Mouse (Mus musculus) forebrain, embryonic 13.5 days (tissue): ENCODE data around the gene Ppox. TPM values are rescaled to one million over a fixed set of nuclear protein-coding genes. Genes with fewer than 3 reads are reported as not detected.

ENCODE experiments used
- ATAC-seq: fragments of 200-750 bp; cut with Nextera tagmentation; 2 replicates; pipeline ENCODE4 v1.8.0; 2017
- H3K27ac ChIP-seq: fragments of 300-500 bp; sonication (generic); 2 replicates; pipeline ENCODE4 v1.5.1; 2015; ENCODE audit warnings: inconsistent platforms, mild to moderate bottlenecking, moderate library complexity
- H3K27me3 ChIP-seq: fragments of 300-500 bp; sonication (generic); 2 replicates; pipeline ENCODE4 v1.6.1; 2015; ENCODE audit warnings: mild to moderate bottlenecking, inconsistent platforms
- H3K36me3 ChIP-seq: fragments of 300-500 bp; sonication (generic); 2 replicates; pipeline ENCODE4 v1.6.1; 2015; ENCODE audit warnings: mild to moderate bottlenecking, inconsistent platforms; ENCODE audit not compliant: poor library complexity, severe bottlenecking
- H3K4me1 ChIP-seq: fragments of 300-500 bp; sonication (generic); 2 replicates; pipeline ENCODE4 v1.6.1; 2015; ENCODE audit warnings: inconsistent platforms
- H3K4me2 ChIP-seq: fragments of 300-500 bp; sonication (generic); 2 replicates; pipeline ENCODE4 v1.6.1; 2015; ENCODE audit warnings: inconsistent platforms, mild to moderate bottlenecking, moderate library complexity
- H3K4me3 ChIP-seq: fragments of 300-500 bp; sonication (generic); 2 replicates; pipeline ENCODE4 v1.5.1; 2015; ENCODE audit warnings: mild to moderate bottlenecking, inconsistent platforms
- H3K9ac ChIP-seq: fragments of 300-500 bp; sonication (generic); 2 replicates; pipeline ENCODE4 v1.6.1; 2015; ENCODE audit warnings: mild to moderate bottlenecking, inconsistent platforms
- H3K9me3 ChIP-seq: fragments of 300-500 bp; sonication (generic); replicated peaks from 2 replicates; pipeline ENCODE4 v1.6.1; 2016; ENCODE audit warnings: inconsistent platforms
- WGBS: fragments of 180-500 bp; shearing (Covaris S2); methylation state at CpG from one replicate; pipeline ENCODE4 v1.1.7; 2015; 5-methylcytosine and 5-hydroxymethylcytosine counted together
- polyA plus RNA-seq: library from polyadenylated mRNA; unstranded; fragments of >200 nt; fragmentation: Nextera tagmentation; extraction: Ambion mirVana; gene quantifications from 2 replicates; pipeline ENCODE4 v1.2.1, GENCODE M21; 2015

Ppox gene
- polyA plus RNA-seq, 1 experiment from 2014 or later, result 51.0 TPM

- WGBS, result 91% methylated on average over 18 of the region's 18 CpGs
- Histone ChIP-seq H3K4me3 (no peak overlapping the region), H3K27ac (no peak overlapping the region), H3K9ac (no peak overlapping the region), H3K9me3 (no peaks in the 10 kb centered on the region), H3K27me3 (no peaks in the 10 kb centered on the region), H3K36me3 (peaks cover 52% of the 10 kb centered on the region), H3K4me1 (peaks cover 49% of the 10 kb centered on the region), H3K4me2 (no peak overlapping the region)
- ATAC-seq, result no peak
These were observed 2.5 kb upstream of the Ppox start for GRCm38 (mm10) chr1:171283188-171284160.

GRCm38 (mm10) chr1:171282086-171282805 lies 1.3 kb upstream of the Ppox start:
- no peaks in the 10 kb centered on the region for H3K27me3 ChIP-seq
- H3K4me1 ChIP-seq, result peaks cover 43% of the 10 kb centered on the region
- peaks cover 61% of the 10 kb centered on the region for H3K36me3 ChIP-seq
- H3K4me2 ChIP-seq, result peak overlapping the region; percentile 89
- no peak overlapping the region for H3K9ac ChIP-seq
- H3K27ac ChIP-seq, result peak overlapping the region; percentile 77; the same call in 1 of the 2 replicates
- no peak for ATAC-seq
- no peaks in the 10 kb centered on the region for H3K9me3 ChIP-seq
- 83% methylated on average over 18 of the region's 18 CpGs for whole genome bisulfite sequencing
- no peak overlapping the region for H3K4me3 ChIP-seq

DNA sequence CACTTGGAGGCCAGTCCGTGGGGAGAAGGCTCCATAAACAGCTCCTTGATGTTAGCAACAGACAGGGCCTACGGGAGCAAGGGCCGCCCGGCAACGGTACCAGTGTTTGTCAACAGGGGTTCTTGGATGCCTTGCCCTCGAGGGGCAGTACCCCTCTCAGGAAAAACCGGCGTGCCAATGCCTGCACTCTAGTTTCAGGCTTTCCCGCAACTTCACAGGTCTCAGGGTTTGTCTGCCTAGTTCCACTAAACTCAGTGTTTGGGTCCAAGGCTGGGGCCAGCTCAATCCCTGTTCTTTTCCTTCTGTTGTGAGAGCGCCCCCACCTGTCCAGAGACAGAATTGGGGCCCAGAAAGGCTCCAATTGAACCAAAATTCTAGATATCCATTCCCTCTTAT lies 540 bp upstream of the Ppox start:
- no peaks in the 10 kb centered on the region for H3K9me3 ChIP-seq
- peak overlapping the region; percentile 64 for H3K9ac ChIP-seq
- ATAC-seq, result peak; percentile 48
- peak overlapping the region; percentile 77 for H3K27ac ChIP-seq
- no peaks in the 10 kb centered on the region for H3K27me3 ChIP-seq
- H3K36me3 ChIP-seq, result peaks cover 65% of the 10 kb centered on the region
- WGBS, result 1% methylated on average over 10 of the region's 10 CpGs
- H3K4me2 ChIP-seq, result peak overlapping the region; percentile 89
- H3K4me1 ChIP-seq, result peaks cover 36% of the 10 kb centered on the region
- peak overlapping the region; percentile 70 for H3K4me3 ChIP-seq

DNA sequence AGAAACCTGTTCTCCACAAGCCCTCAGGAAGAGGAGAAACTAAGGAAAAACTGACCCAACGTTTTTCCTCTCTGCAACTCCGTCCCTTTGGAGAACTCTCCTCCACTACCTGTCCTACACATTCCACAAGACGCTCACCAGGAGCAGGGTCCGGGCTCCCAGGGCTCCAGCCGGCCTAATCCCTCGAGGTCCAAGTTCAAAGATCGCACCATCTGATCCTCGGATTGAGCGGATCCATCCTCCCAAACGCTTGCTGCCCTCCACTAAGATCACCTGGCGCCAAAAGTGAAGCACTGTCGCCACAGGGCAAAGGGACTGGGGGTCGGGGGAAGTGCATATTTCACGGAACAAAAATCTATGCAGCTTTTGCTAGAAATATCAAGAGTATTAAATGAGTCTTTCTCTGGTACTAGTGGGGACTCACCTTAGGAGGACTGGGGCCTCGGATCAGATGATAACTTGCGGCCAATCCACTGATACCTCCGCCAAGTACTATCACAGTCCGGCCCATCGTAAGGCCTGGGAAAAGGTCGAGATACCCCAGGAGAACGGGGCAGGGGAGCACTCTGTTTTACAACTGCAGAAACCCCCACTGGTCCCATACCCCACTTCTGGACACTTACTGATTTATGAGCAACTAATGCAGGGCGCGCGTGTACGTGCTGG lies 603 bp downstream of the Ppox start:
- peak overlapping the region; percentile 84 for H3K9ac ChIP-seq
- H3K4me1 ChIP-seq, result peaks cover 24% of the 10 kb centered on the region
- peak overlapping the region; percentile 89 for H3K4me2 ChIP-seq
- H3K36me3 ChIP-seq, result peaks cover 65% of the 10 kb centered on the region
- H3K27ac ChIP-seq, result no peak overlapping the region; the same call in 1 of the 2 replicates
- peak overlapping the region; percentile 70 for H3K4me3 ChIP-seq
- ATAC-seq, result no peak; the same call in 1 of the 2 replicates
- under 1% methylated on average over 25 of the region's 25 CpGs for WGBS
- H3K27me3 ChIP-seq, result no peaks in the 10 kb centered on the region
- no peaks in the 10 kb centered on the region for H3K9me3 ChIP-seq

DNA sequence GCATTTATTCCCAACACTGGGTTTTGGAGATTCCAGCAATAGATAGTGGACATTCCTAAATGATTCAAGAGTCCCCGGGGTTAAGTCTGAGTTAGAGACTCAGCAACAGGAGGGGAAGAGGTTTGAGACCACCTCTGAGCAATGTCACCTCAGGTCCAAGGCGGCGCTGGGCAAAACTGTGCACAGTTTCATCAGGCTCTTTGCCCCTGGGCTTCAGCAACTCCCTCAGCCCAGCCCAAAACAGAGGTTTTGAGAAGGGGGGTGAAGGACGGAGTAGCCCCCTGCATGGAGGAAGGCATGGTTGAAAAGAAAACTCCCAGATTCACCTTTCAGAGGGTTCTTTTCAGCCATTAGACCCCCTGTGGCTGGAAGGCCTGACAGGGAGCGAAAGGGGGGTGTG lies 1.3 kb downstream of the Ppox start:
- Histone ChIP-seq H3K27me3 (no peaks in the 10 kb centered on the region), H3K4me1 (peaks cover 24% of the 10 kb centered on the region), H3K4me3 (peak overlapping the region; percentile 70), H3K36me3 (peaks cover 65% of the 10 kb centered on the region), H3K27ac (no peak overlapping the region), H3K9ac (peak overlapping the region; percentile 84), H3K9me3 (no peaks in the 10 kb centered on the region), H3K4me2 (peak overlapping the region; percentile 89)
- ATAC-seq, result no peak
- 53% methylated on average over 5 of the region's 5 CpGs for WGBS

- ATAC-seq, result no peak
- no peak overlapping the region for H3K4me3 ChIP-seq
- H3K36me3 ChIP-seq, result peaks cover 66% of the 10 kb centered on the region
- WGBS, result 89% methylated on average over 14 of the region's 14 CpGs
- H3K4me2 ChIP-seq, result peak overlapping the region; percentile 89; the same call in 1 of the 2 replicates
- H3K9ac ChIP-seq, result no peak overlapping the region
- H3K27me3 ChIP-seq, result no peaks in the 10 kb centered on the region
- H3K9me3 ChIP-seq, result no peaks in the 10 kb centered on the region
- H3K27ac ChIP-seq, result no peak overlapping the region
- peaks cover 24% of the 10 kb centered on the region for H3K4me1 ChIP-seq
These were observed 1.8 kb downstream of the Ppox start for GRCm38 (mm10) chr1:171279012-171279705.

DNA sequence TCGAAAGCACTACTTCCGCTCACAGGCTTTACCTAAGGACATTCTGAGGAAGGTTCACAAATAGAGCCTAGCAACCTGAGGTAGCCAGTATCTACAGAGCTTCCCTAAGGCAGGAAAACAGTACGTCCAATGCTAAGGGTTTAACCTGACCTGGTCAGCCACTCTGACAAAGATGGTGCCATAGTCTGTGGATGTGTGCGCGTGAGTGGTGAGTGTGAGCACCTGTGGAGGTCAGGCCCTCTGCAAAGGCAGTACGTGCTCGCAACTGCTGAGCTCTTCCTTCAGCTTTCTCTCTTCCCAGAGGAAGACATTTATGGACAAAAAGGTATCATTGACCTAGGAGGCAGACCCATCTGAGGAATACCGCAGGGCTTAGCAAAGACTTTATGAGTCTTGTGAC lies 2.5 kb downstream of the Ppox start:
- no peaks in the 10 kb centered on the region for H3K27me3 ChIP-seq
- H3K4me2 ChIP-seq, result no peak overlapping the region
- no peaks in the 10 kb centered on the region for H3K9me3 ChIP-seq
- H3K27ac ChIP-seq, result no peak overlapping the region
- H3K4me1 ChIP-seq, result peaks cover 24% of the 10 kb centered on the region
- H3K9ac ChIP-seq, result no peak overlapping the region
- H3K36me3 ChIP-seq, result peaks cover 66% of the 10 kb centered on the region
- 94% methylated on average over 8 of the region's 8 CpGs for WGBS
- ATAC-seq, result no peak
- no peak overlapping the region for H3K4me3 ChIP-seq

DNA sequence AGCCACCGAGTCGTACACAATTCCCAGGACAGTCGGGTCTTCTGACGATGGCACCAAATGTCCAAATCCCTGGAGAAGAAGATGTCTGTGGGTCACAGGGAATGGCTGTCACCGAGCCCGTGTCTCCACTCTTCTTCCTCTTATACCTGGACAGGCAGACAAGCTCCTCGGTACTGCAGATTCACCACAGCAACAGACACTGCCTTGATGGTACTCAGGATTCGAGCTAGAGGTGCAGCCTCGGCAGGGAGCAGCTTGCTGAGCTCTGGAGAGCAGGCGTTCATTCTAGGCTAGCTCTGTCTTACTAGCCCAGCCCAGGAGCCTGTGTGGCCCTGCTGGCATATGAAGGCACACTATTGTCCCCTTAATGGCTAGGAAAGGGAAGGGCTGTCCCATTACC lies 3.2 kb downstream of the Ppox start:
- Histone ChIP-seq H3K36me3 (peaks cover 66% of the 10 kb centered on the region), H3K4me3 (no peak overlapping the region), H3K27me3 (no peaks in the 10 kb centered on the region), H3K9me3 (no peaks in the 10 kb centered on the region), H3K4me2 (no peak overlapping the region), H3K9ac (no peak overlapping the region), H3K27ac (no peak overlapping the region), H3K4me1 (peaks cover 24% of the 10 kb centered on the region)
- no peak for ATAC-seq
- 85% methylated on average over 10 of the region's 10 CpGs for WGBS

- peaks cover 28% of the 10 kb centered on the region for H3K4me1 ChIP-seq
- ATAC-seq, result no peak
- 92% methylated on average over 14 of the region's 14 CpGs for WGBS
- no peaks in the 10 kb centered on the region for H3K9me3 ChIP-seq
- H3K4me2 ChIP-seq, result no peak overlapping the region
- no peak overlapping the region for H3K27ac ChIP-seq
- no peaks in the 10 kb centered on the region for H3K27me3 ChIP-seq
- H3K4me3 ChIP-seq, result no peak overlapping the region
- peaks cover 69% of the 10 kb centered on the region for H3K36me3 ChIP-seq
- no peak overlapping the region for H3K9ac ChIP-seq
These were observed 4.8 kb downstream of the Ppox start for GRCm38 (mm10) chr1:171276110-171276748.

DNA sequence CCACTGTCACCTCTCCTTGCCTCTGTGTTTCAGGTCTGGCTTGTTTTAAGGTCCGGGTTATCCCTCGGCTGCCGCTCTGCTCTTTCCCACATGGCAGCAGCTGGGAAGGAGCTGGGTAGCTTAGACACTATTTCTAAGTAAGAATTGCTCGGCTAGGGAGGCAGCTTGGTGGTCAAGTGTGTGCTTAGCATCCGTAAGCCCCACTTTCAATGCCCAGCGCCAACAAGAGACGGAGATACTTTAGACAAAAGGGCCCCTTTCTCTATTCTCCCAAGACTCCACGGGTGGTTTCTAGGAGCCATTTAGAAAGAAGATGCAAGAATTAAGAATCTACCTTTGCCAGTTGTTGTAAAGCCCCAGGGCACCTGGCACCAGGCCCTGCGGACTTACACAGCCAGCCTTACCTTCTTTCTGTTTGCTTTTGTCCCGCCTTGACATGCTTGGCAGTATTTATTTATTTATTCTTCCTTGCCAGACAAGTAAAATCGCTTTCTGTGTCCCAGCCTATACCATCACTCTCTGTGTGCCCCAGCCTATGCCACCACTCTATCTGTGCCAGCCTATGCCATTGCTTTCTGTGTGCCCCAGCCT lies 5.7 kb downstream of the Ppox start:
- H3K27ac ChIP-seq, result no peak overlapping the region
- no peak overlapping the region for H3K4me2 ChIP-seq
- no peak overlapping the region for H3K4me3 ChIP-seq
- H3K27me3 ChIP-seq, result no peaks in the 10 kb centered on the region
- H3K36me3 ChIP-seq, result peaks cover 69% of the 10 kb centered on the region
- H3K4me1 ChIP-seq, result peaks cover 31% of the 10 kb centered on the region
- WGBS, result 74% methylated on average over 11 of the region's 11 CpGs
- ATAC-seq, result no peak
- no peak overlapping the region for H3K9ac ChIP-seq
- H3K9me3 ChIP-seq, result no peaks in the 10 kb centered on the region

- no peak overlapping the region for H3K4me3 ChIP-seq
- no peak overlapping the region for H3K27ac ChIP-seq
- ATAC-seq, result no peak
- H3K27me3 ChIP-seq, result no peaks in the 10 kb centered on the region
- 93% methylated on average over 12 of the region's 12 CpGs for WGBS
- no peak overlapping the region for H3K4me2 ChIP-seq
- H3K9me3 ChIP-seq, result no peaks in the 10 kb centered on the region
- H3K9ac ChIP-seq, result no peak overlapping the region
- peaks cover 27% of the 10 kb centered on the region for H3K4me1 ChIP-seq
- peaks cover 69% of the 10 kb centered on the region for H3K36me3 ChIP-seq
These were observed 6.8 kb downstream of the Ppox start for GRCm38 (mm10) chr1:171274171-171274570.
